Mouse (Mus musculus): ENCODE measurements around the gene Gm49425. TPM values are rescaled to one million over a fixed set of nuclear protein-coding genes. Genes with fewer than 3 reads are reported as not detected.

Gene Gm49425
- polyA plus RNA-seq, 1 experiment, result not detected

GRCm38 (mm10) chr15:101491431-101491830, 25.6 kb downstream of the Gm49425 start, which contains the start of gene Krt83:
Gene Krt83, minus strand, starts transcription at chr15:101491512.
- no peak for DNase-seq (ENCODE audit: low read depth)

- DNase-seq (ENCODE audit: low read depth), result no peak
These were observed 31.0 kb downstream of the Gm49425 start for GRCm38 (mm10) chr15:101485911-101486635.

- DNase-seq (ENCODE audit: low read depth), result no peak
These were observed 32.1 kb downstream of the Gm49425 start for GRCm38 (mm10) chr15:101484939-101485338.

GRCm38 (mm10) chr15:101483646-101484045, 33.4 kb downstream of the Gm49425 start:
- DNase-seq (ENCODE audit: low read depth), result no peak

GRCm38 (mm10) chr15:101482056-101482455, 35.0 kb downstream of the Gm49425 start:
- DNase-seq (ENCODE audit: low read depth), result no peak

GRCm38 (mm10) chr15:101479666-101480060, 37.4 kb downstream of the Gm49425 start:
- DNase-seq (ENCODE audit: low read depth), result no peak

- DNase-seq (ENCODE audit: low read depth), result no peak
These were observed 37.9 kb downstream of the Gm49425 start for GRCm38 (mm10) chr15:101479007-101479665.

- no peak for DNase-seq (ENCODE audit: low read depth)
These were observed 44.0 kb downstream of the Gm49425 start, which contains the start of gene Krt86 for GRCm38 (mm10) chr15:101472952-101473528. Gene Krt86, plus strand, starts transcription at chr15:101473478.

- DNase-seq (ENCODE audit: low read depth), result no peak
These were observed 48.0 kb downstream of the Gm49425 start for GRCm38 (mm10) chr15:101469093-101469492.

Other genes starting within 250 kb of the Gm49425 start
- 36.8 and 42.7 TPM in 2 replicates for gene Atg101, start 233.0 kb downstream of the Gm49425 start, polyA plus RNA-seq (2012; rRNA removed)
- gene 6030408B16Rik, start 224.0 kb downstream of the Gm49425 start, polyA plus RNA-seq (2012; rRNA removed), result 10.3 and 11.5 TPM in 2 replicates
- gene Krt80, start 147.1 kb downstream of the Gm49425 start, polyA plus RNA-seq (2012; rRNA removed), result 4.2 and 5.1 TPM in 2 replicates
- gene Krt7, start 106.2 kb downstream of the Gm49425 start, polyA plus RNA-seq (2012; rRNA removed), result 20.0 and 23.0 TPM in 2 replicates
- 0.22 TPM in 1 of 2 replicates, not detected in the other for gene Krt87, start 78.5 kb downstream of the Gm49425 start, polyA plus RNA-seq (2012; rRNA removed)
- 0.14 and 0.38 TPM in 2 replicates for gene Krt88, start 69.5 kb downstream of the Gm49425 start, polyA plus RNA-seq (2012; rRNA removed)
- not detected in 2 replicates for gene Krt81, start 53.5 kb downstream of the Gm49425 start, polyA plus RNA-seq (2012; rRNA removed)
- not detected in 2 replicates for gene Krt86, start 43.8 kb downstream of the Gm49425 start, polyA plus RNA-seq (2012; rRNA removed)
- gene Krt83, start 25.7 kb downstream of the Gm49425 start, polyA plus RNA-seq (2012; rRNA removed), result 0.13 TPM in 1 of 2 replicates, not detected in the other
- not detected in 2 replicates for gene Krt84, start 15.6 kb upstream of the Gm49425 start, polyA plus RNA-seq (2012; rRNA removed)
- not detected in 2 replicates for gene Krt82, start 33.4 kb upstream of the Gm49425 start, polyA plus RNA-seq (2012; rRNA removed)
- not detected in 2 replicates for gene Krt90, start 45.7 kb upstream of the Gm49425 start, polyA plus RNA-seq (2012; rRNA removed)
- gene Krt75, start 56.6 kb upstream of the Gm49425 start, polyA plus RNA-seq (2012; rRNA removed), result not detected in 2 replicates
- not detected in 2 replicates for gene Gm5414, start 110.9 kb upstream of the Gm49425 start, polyA plus RNA-seq (2012; rRNA removed)
- gene Gm5478, start 130.1 kb upstream of the Gm49425 start, polyA plus RNA-seq (2012; rRNA removed), result not detected in 2 replicates
- not detected in 2 replicates for gene Krt6b, start 163.0 kb upstream of the Gm49425 start, polyA plus RNA-seq (2012; rRNA removed)
- gene Krt6a, start 177.0 kb upstream of the Gm49425 start, polyA plus RNA-seq (2012; rRNA removed), result not detected in 2 replicates
- 36.9 and 48.0 TPM in 2 replicates for gene Krt5, start 195.6 kb upstream of the Gm49425 start, polyA plus RNA-seq (2012; rRNA removed)
- gene Krt71, start 225.8 kb upstream of the Gm49425 start, polyA plus RNA-seq (2012; rRNA removed), result 0.07 TPM in 1 of 2 replicates, not detected in the other

All from gonadal fat pad, adult 2 months (tissue).